Mouse (Mus musculus) right cerebral cortex, postnatal 4 days (tissue): ENCODE measurements at regions not wholly inside any gene's neighbourhood (a gene's known extent, or its start where the extent isn't known, plus 50 kb on each side); places are given as distances from the start of the nearest gene placed in this dataset.

ENCODE experiments used
- DNase-seq: peaks from one replicate; pipeline ENCODE4 v3.0.0-alpha.2; 2022

DNA sequence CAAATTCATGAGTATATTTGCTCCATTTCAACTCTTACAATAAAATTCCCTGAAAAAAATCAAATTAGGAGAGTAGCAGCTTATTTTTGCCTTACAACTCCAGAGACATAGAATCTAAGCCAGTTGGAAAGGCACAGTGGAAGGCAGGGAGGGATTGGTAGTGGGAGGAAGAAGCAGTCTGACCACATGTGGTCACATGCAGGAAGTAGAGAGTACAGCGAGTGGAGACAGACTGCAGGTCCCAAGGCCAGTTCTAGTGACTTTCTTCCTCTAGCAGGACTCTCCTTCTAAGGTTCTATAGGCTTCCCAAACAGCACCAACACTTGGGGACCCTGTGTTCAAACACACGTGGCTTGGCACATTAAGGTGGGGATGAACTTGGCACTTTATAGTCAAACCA is 245.6 kb upstream of the Adgrl4 start:
- DNase-seq = no peak

DNA sequence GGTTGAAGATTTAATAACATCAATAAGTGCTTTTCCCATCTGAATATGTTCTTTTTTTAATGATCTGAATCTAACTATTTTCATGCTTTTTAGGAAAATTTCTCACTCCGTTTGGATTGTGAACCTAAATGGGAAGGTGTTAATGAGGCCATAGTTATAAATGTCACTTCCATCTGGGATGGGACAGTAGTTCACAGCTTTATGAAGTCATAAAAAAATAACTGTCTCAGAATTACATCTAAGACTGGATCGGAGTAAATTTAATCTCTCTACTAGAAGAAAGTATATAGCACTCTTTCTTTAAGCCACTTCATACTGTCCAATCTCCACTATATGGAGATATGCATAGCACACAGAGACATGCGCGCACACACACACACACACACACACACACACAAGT is 226.7 kb upstream of the Adgrl4 start:
- DNase-seq = no peak

DNA sequence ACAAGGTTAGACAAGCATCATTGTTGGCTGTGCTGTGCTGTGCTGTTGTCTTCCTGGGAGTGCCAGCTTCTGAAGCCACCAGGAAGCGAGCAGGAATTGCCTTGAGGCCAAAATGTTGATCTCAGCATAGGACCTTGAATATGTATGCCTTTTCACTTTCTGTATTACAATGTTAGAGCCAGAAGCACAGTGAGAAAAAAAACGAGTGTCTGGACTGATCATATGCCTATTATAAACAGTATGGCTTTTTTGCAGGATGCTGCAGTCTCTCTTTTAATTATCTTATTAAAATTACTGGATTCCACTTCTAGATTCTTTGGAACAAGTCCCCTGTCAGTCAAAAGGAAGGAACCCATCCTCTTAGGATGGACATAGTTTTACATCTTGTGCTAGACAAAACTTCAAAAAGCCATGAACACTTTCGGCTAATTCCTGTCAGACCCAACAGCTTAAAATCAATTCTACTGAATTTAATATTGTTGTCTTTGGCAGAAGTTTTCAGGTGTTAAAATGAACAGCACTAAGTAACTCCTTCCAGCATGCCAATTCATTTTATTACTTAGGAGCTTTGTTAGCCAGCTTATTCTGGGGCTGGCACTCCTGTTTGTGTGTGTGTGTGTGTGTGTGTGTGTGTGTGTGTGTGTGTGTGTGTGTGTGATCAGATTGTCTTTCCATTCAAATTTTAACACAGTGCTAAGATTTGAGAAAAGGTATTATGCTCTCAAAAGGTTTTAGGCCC is 220.8 kb upstream of the Adgrl4 start:
- no peak for DNase-seq

DNA sequence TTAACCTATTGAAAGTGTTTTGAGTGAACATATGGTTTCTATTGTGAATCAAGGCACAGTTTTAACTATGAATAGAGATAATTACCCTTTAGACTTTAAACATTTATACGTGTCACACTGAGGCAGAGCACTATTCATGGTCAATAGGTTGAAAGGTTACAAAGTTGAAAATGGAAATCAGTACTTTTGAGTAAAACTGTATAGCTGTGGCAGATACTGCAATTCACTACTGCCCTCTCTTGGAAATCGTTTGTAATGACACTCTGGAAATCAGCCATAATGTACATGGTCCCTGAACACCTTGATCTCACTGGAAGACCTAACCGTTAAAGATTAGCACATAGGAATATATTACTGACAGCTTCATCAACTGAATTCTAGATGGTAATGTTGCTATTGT is 215.3 kb upstream of the Adgrl4 start:
- DNase-seq = no peak

DNA sequence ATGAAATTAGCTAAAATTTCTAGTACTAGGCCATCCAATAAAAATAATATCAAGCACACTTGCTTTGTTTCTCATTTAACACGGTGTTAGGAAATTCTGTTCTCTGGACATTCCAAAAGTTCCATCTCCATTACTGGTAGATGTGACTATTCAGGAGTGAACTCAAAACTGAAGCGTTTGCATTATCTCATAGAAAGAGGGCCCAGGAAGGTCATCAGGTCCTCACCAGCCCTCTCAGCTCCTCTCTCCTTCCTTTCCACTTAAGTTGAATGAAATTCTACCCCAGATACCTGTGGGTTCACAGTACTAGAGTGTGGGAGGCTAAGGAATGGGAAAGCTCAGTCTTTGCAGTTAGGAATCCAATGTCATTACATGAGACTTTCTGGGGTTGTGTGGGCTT is 185.2 kb upstream of the Adgrl4 start:
- DNase-seq = no peak

DNA sequence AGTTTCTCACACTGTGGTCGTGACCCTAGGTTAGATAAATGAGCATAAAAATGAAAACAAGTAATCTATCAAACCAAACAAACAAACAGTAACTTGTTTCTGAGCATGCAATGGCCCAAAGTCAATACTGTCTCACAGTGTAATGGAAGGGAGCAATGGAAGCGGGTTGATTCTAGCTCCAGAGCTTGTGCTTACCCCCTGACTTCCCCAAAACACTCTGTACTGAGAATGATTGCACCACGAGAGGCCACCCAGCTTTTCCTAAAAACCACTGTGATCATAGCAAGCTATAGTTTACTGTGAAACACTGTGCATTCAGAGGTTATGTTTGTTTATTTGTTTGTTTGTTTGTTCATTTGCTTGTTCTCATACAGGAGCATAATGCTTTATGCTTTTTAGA is 174.9 kb upstream of the Adgrl4 start:
- DNase-seq = no peak

GRCm38 (mm10) chr3:151265658-151266057 is 172.0 kb upstream of the Adgrl4 start:
- DNase-seq = no peak

- DNase-seq = no peak
Observed at GRCm38 (mm10) chr3:151269514-151269913, 168.2 kb upstream of the Adgrl4 start.

- no peak for DNase-seq
Observed at GRCm38 (mm10) chr3:151283829-151284228, 153.9 kb upstream of the Adgrl4 start.

DNA sequence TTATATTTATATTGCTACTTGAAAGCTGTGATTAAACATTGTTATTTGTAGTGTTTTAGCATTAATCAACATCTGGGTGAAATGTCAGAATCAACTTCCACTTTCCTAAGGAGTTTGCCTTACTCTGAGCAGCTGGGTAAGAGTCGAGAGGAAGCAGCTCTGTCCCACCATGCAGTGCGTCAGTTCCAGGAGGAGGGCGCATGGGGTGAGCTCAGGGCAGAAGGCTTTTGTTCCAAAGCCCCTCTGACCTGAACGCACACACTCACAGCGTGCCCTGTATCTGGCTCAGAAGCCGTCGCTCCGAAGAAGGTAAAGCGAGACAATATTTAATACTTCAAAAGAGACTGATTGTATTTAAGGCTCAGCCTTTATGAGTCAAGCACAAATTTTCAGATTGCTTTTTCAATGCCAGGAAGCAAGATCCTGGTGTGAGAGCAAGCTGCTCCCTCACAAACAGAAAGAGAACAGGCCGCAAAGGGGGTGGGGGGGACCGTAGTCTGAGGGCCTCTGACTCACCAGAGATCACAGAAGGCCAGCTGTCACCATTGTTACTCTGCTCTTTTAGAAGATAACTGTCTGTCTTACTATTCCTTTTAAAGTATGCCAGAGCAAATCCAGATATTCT is 143.6 kb upstream of the Adgrl4 start:
- DNase-seq = no peak

GRCm38 (mm10) chr3:151294606-151295005 is 143.1 kb upstream of the Adgrl4 start:
- DNase-seq = no peak

- DNase-seq = no peak
Observed at GRCm38 (mm10) chr3:151295027-151295426, 142.7 kb upstream of the Adgrl4 start.

GRCm38 (mm10) chr3:151298325-151298724 is 139.4 kb upstream of the Adgrl4 start:
- no peak for DNase-seq

DNA sequence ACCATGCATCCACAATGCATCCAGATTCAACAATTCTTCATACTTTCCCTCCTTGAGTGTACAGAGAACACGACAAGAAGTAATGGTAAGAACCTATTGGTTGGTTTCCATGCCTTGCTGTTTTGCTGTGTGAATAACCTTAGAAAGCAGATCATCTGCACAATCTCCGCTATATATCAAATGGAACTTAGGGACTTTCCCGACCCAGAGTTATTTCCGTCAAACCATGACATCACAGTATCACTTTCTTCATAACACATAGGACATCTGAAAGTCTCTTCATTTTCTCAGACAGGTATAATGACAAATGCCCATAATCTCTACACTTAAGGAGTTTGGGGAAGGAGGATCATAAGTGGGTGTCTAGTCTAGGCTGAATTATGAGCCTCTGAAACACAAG is 132.3 kb upstream of the Adgrl4 start:
- DNase-seq = no peak

GRCm38 (mm10) chr3:151307975-151308374 is 129.7 kb upstream of the Adgrl4 start:
- no peak for DNase-seq

DNA sequence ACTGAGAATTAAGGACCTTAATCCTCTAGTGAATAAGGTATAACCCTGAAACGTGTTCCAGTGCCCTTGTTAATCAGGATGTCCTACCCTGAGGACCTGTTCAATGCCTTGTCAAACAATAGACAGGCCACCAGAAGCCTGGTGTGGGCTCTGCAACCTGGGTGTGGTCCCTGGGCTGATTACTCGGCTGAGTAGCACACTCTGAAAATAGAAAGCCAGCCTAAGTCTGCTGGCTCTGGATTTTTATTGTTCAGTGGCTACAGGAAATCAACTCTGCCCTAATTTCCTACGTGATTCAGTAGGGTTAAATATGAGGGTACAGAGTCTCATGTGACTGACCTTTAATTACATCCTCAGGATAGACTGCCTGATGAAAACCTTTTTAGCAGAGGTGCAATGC is 113.9 kb upstream of the Adgrl4 start:
- no peak for DNase-seq

- DNase-seq = no peak
Observed at GRCm38 (mm10) chr3:151329801-151330200, 107.9 kb upstream of the Adgrl4 start.

GRCm38 (mm10) chr3:151331906-151332305 is 105.8 kb upstream of the Adgrl4 start:
- no peak for DNase-seq

- no peak for DNase-seq
Observed at GRCm38 (mm10) chr3:151332317-151332687, 105.4 kb upstream of the Adgrl4 start.

GRCm38 (mm10) chr3:151332688-151333452 is 104.8 kb upstream of the Adgrl4 start:
- DNase-seq = no peak

GRCm38 (mm10) chr3:151333867-151334341 is 103.8 kb upstream of the Adgrl4 start:
- no peak for DNase-seq

DNA sequence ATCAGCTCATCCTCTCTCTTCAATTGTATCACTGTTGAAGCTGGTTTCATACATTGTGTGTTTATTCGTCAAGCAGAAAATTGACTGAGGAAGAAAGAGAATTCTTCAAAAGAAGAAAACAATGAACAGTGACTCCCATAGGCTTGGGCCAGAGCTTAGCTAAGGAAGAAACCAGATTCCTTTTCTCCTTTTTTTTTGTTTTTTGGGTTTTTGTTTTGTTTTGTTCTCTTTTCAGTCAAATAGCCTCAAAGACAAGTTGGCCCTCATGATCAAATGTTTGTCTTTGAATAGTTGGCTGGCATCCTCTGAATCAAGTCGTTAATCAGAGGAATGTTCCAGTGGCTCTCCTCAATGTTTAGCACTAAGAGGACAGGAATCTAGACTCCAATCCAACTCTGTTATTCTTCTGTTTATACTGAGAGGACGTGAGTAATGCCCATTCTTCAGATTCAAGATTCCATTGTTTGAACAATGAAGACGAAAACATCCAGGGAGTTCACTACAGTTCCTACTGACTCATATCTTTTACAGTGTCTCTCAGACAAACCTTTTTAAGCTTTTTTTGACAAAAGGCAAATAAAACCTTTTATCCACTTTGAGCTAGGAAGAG is 86.1 kb upstream of the Adgrl4 start:
- no peak for DNase-seq

- no peak for DNase-seq
Observed at GRCm38 (mm10) chr3:151366302-151366701, 71.4 kb upstream of the Adgrl4 start.
